Mouse (Mus musculus): ENCODE data around the gene Sirt7. TPM values are rescaled to one million over a fixed set of nuclear protein-coding genes. Genes with fewer than 3 reads are reported as not detected.
"Not testable (repeated sequence)": the region's sequence is repeated elsewhere in the genome, so short reads cannot be mapped to it uniquely, and the experiment has no call there.

The Sirt7 gene
- polyA plus RNA-seq, 1 experiment: 117 TPM

- peak; percentile 71 for DNase-seq (ENCODE audit: low read depth, low spot score)
- 1% methylated on average over 87 of the region's 88 CpGs for WGBS
These were observed 26.6 kb downstream of the Sirt7 start, which contains the start of the genes Alyref and Anapc11 for GRCm38 (mm10) chr11:120598283-120598989. Gene Alyref (minus strand): TSS chr11:120598365. Gene Anapc11 (plus strand): TSS chr11:120598421.

- no peak for DNase-seq (ENCODE audit: low read depth, low spot score)
- WGBS: 2% methylated on average over 99 of the region's 99 CpGs
These were observed 27.5 kb downstream of the Sirt7 start for GRCm38 (mm10) chr11:120597240-120598235.

DNA sequence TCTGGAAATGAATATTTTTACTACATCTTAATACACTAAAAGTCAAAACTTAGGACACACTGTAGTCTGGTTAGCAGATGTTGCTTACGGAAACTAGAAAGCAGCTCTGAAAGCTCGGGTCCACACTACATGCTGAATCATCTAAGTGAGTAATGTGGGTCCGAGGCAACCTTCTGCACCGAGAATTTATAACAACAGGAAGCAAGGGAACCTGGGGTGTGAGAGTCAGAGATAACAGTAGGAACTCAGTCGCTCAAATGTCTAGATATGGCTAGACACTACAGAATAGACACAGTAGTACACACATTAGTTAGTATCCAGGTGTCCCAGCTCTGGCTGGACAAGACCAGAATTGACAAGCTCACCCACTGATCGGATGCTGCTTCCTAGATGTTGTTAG, 36.5 kb downstream of the Sirt7 start:
- WGBS: 91% methylated on average over 6 of the region's 6 CpGs
- DNase-seq (ENCODE audit: low read depth, low spot score): no peak

- WGBS: 94% methylated on average over 1 of the region's 1 CpGs
- DNase-seq (ENCODE audit: low read depth, low spot score): no peak
These were observed 41.1 kb downstream of the Sirt7 start for GRCm38 (mm10) chr11:120583937-120584336.

GRCm38 (mm10) chr11:120582982-120583293, 42.1 kb downstream of the Sirt7 start:
- DNase-seq (ENCODE audit: low read depth, low spot score): not testable (repeated sequence)
- WGBS: 96% methylated on average over 2 of the region's 2 CpGs

DNA sequence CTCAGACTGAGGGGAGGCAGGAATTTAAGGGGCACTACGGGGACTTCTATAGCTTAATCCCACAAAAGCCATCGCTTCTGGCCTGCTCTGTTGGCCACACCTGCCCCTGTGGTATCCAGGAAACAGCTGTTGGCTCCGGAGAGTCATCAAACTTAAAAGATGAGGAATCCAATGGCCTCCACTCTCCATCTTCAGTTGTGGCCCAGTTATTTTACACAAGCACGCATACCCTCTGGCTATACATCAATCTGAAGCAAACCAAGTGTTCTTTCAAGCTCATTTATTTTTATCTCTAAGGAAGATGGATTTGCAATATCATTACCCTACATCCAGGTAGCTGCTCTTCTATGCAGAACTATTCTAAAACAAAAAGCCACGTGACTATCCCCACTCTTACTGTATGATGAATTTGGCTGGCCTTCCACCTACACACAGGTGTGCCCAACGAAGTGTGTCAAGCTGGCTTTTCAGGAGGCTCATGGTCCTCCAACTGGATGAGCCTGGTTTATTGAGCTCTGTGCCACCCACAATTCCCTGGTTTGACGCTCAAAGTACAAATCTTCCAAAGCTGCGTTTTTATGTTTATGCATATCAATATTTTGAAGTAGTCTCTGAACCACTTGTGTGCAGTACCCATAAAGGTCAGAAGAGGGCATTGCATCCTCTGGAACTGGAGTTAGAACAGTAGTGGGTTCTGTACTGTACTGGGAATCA, 42.6 kb downstream of the Sirt7 start:
- no peak for DNase-seq (ENCODE audit: low read depth, low spot score)
- 51% methylated on average over 8 of the region's 8 CpGs for WGBS

GRCm38 (mm10) chr11:120581490-120582267, 43.4 kb downstream of the Sirt7 start, which contains the start of gene Arhgdia:
Gene Arhgdia (minus strand): TSS chr11:120581624.
- WGBS: 2% methylated on average over 75 of the region's 75 CpGs
- no peak for DNase-seq (ENCODE audit: low read depth, low spot score)

GRCm38 (mm10) chr11:120580871-120581331, 44.1 kb downstream of the Sirt7 start:
- under 1% methylated on average over 43 of the region's 44 CpGs for WGBS
- DNase-seq (ENCODE audit: low read depth, low spot score): no peak

DNA sequence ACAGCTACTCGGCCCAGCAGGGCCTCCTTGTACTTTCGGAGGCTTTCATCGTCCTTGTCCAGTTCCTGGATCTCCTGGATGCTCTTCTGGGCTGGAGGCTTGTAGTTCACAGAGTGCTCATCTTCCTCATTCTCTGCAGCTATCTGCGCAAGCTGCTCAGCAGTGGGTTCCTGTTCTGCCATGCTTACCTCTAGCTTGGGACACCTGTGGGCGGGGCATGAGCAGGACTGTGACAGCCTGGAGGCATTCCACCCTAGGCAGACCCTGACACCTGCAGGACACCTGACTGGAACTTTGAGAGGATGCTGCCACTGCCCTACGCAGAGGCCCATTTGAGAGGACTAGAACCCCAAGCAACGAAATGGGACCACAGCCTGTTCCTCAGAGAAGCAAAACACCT, 44.9 kb downstream of the Sirt7 start:
- no peak for DNase-seq (ENCODE audit: low read depth, low spot score)
- WGBS: 22% methylated on average over 7 of the region's 7 CpGs

DNA sequence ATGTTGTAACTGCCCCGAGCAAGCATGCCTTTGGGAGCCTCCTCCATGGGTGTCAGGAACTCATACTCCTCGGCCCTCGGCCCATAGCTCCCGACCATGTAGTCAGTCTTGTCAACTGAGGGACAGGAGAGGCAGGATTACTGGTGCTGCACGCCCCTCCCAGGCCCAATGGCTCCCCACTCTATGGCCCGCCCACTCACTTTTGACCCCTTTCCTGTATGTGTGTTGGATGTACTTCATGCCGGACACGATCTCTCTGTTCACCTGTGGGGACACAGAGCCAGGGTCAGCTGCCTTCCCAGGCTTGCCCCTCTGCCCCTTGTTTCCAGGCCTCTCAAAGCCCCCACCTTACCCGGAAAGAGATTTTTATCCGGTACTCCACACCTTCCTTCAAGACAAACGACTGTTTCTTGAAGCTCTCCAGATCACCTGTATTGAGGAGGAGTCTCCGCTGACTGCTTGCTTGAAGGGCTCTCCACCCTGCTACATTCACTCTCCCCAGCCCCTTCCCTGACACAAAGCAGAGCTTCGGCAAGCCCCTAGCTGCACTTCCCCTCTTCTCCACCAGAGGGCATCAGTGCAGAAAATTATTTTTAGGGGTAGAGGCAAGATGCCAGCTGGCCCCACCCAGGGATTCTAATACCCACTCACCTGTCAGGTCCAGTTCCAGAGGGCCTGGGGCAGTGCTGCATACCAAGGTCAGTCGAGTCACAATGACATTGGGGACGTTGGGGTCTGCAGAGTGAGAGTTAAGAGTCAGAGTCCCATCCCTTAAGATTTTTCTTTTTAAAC, 45.5 kb downstream of the Sirt7 start:
- DNase-seq (ENCODE audit: low read depth, low spot score): no peak
- WGBS: 55% methylated on average over 15 of the region's 15 CpGs

DNA sequence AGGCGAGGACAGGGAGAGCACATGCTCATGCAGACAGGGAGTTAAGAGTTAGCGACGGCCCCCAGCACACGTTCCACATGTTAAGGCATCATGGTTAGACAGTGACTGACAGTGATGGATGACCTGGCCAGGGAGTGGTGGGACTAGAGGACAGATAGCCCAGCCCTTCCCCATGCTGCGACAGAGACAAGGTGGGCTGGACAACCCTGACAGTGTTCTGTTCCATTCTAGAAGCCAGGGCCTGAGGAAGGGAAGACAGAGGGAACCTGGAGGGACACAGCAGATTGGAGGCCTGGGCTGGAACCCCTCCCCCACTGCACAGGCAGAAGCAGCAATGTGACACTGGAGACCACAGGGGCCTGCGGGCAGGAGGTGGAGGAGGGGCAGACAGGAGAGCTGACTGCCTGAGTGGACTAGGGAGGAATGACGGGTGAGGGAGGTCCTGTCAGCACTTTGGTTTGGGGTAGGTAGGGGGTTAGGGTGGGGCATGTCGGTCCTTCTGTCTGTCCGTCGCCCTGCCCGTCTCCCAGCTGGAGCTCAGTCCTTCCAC, 46.3 kb downstream of the Sirt7 start:
- 88% methylated on average over 11 of the region's 11 CpGs for WGBS
- DNase-seq (ENCODE audit: low read depth, low spot score): no peak

- DNase-seq (ENCODE audit: low read depth, low spot score): no peak
- 59% methylated on average over 10 of the region's 10 CpGs for WGBS
These were observed 46.9 kb downstream of the Sirt7 start for GRCm38 (mm10) chr11:120578024-120578693.

GRCm38 (mm10) chr11:120577211-120578023, 47.6 kb downstream of the Sirt7 start:
- WGBS: 67% methylated on average over 7 of the region's 7 CpGs
- no peak for DNase-seq (ENCODE audit: low read depth, low spot score)

GRCm38 (mm10) chr11:120576365-120576981, 48.6 kb downstream of the Sirt7 start:
- 74% methylated on average over 3 of the region's 3 CpGs for WGBS

GRCm38 (mm10) chr11:120575940-120576339, 49.1 kb downstream of the Sirt7 start:
- DNase-seq (ENCODE audit: low read depth, low spot score): no peak

More at GRCm38 (mm10) chr11:120576365-120576981, 48.6 kb downstream of the Sirt7 start:
- no peak for DNase-seq (ENCODE audit: low read depth, low spot score)

DNA sequence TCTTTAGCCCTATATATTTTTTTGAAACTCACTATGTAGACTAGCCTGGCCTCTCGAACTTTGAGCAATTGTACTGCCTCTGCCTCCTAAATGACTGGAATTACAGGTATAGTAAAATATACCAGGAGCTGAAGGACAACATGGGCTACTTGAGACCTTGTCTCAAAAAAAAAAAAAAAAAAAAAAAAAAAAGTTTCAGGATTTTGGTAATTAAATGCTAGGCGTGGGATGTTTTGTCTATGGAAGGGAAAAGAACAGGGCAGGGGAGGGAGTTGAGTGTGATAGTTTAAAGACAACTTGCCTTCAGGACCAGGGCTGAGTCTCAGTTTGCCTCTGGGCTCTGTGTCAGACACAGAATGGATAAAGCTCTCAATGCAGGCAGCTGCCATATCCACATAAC, 50.0 kb downstream of the Sirt7 start:
- no peak for DNase-seq (ENCODE audit: low read depth, low spot score)
- WGBS: 69% methylated on average over 2 of the region's 2 CpGs
